Mouse (Mus musculus) CH12.LX (cell line): ENCODE data around the gene Clec12a.

Experiments
- CTCF ChIP-seq, 2 experiments: IDR thresholded peaks in 1 of 2; conservative IDR thresholded peaks in 1 of 2; 2 replicates each; pipeline ENCODE4 v1.5.1; 2011 to 2012; ENCODE audit warnings: low read depth in 2 of 2, low read length in 2 of 2, improper control_type of control experiment in 1 of 2, inconsistent platforms in 1 of 2, mild to moderate bottlenecking in 1 of 2, moderate library complexity in 1 of 2
- ELF1 ChIP-seq: IDR thresholded peaks from 2 replicates; pipeline ENCODE4 v1.6.1; 2014; ENCODE audit warnings: low read depth, mild to moderate bottlenecking, inconsistent platforms, low read length, improper control_type of control experiment
- EP300 ChIP-seq: IDR thresholded peaks from 2 replicates; pipeline ENCODE4 v1.6.1; 2011; ENCODE audit warnings: low read length, improper control_type of control experiment
- MAFK ChIP-seq: IDR thresholded peaks from 2 replicates; pipeline ENCODE4 v1.6.1; 2011; ENCODE audit warnings: low read length, improper control_type of control experiment; ENCODE audit not compliant: insufficient replicate concordance
- MEF2A ChIP-seq: IDR thresholded peaks from 2 replicates; pipeline ENCODE4 v1.6.1; 2014; ENCODE audit warnings: low read depth, mild to moderate bottlenecking, inconsistent platforms, low read length, improper control_type of control experiment, borderline replicate concordance
- POLR2A ChIP-seq: IDR thresholded peaks from 2 replicates; pipeline ENCODE4 v1.6.1; 2011; ENCODE audit warnings: low read depth, mild to moderate bottlenecking, improper control_type of control experiment, low read length
- POLR2AphosphoS2 ChIP-seq: IDR thresholded peaks from 2 replicates; pipeline ENCODE4 v1.6.1; 2011; ENCODE audit warnings: low read depth, low read length, improper control_type of control experiment
- ZC3H11A ChIP-seq: IDR thresholded peaks from 2 replicates; pipeline ENCODE4 v1.6.1; 2012; ENCODE audit warnings: low read depth, mild to moderate bottlenecking, inconsistent platforms, low read length, improper control_type of control experiment
- ZKSCAN1 ChIP-seq: IDR thresholded peaks from 2 replicates; pipeline ENCODE4 v1.6.1; 2012; ENCODE audit warnings: low read depth, inconsistent platforms, low read length, improper control_type of control experiment, borderline replicate concordance

- TF ChIP-seq ELF1 (no peak), ZKSCAN1 (no peak), EP300 (no peak), CTCF (conservative IDR thresholded peaks at IDR 0.05 in 1 of 2, IDR thresholded peaks at IDR 0.05 in 1 of 2; ENCODE audit: low read depth in 2 of 2, low read length in 2 of 2) (no peak), ZC3H11A (no peak), POLR2A (no peak), POLR2AphosphoS2 (no peak), MAFK (no peak), MEF2A (no peak)
These were observed 17.0 kb downstream of the Clec12a start for GRCm38 (mm10) chr6:129359515-129359914.
